Mouse (Mus musculus): Measurements from ENCODE around the gene Stk11. TPM values are rescaled to one million over a fixed set of nuclear protein-coding genes. Genes with fewer than 3 reads are reported as not detected.

The Stk11 gene
- polyA plus RNA-seq, 1 experiment from 2014 or later: 33.5 TPM

- peaks cover 70% of the 10 kb centered on the region for H3K36me3 ChIP-seq (ENCODE audit: control insufficient read depth, insufficient read depth, low read length)
- DNase-seq (ENCODE audit: low spot score): no peak
- H3K4me2 ChIP-seq: no peak overlapping the region
- ATAC-seq (replicated peaks; ENCODE audit: low FRiP score): no peak
- WGBS: 96% methylated on average over 8 of the region's 8 CpGs
- no peak overlapping the region; the same call in 1 of the 2 replicates for H3K27ac ChIP-seq (ENCODE audit: low read depth, low read length)
- no peak overlapping the region for H3K9ac ChIP-seq (ENCODE audit: low read depth, low read length)
- no peaks in the 10 kb centered on the region for H3K9me3 ChIP-seq (ENCODE audit: control insufficient read depth, low read length)
- peaks cover 31% of the 10 kb centered on the region for H3K4me1 ChIP-seq (replicated peaks; ENCODE audit: control insufficient read depth, insufficient read depth, low read length)
- H3K4me3 ChIP-seq (ENCODE audit: low read depth, low read length): no peak overlapping the region
- no peaks in the 10 kb centered on the region for H3K27me3 ChIP-seq (replicated peaks; ENCODE audit: control insufficient read depth, insufficient read depth, low read length)
Measured at GRCm38 (mm10) chr10:80127920-80128319, 12.3 kb downstream of the Stk11 start.

GRCm38 (mm10) chr10:80129846-80130245 lies 14.2 kb downstream of the Stk11 start:
- ATAC-seq (replicated peaks; ENCODE audit: low FRiP score) (no peak), DNase-seq (ENCODE audit: low spot score) (no peak)
- Histone ChIP-seq H3K27ac (ENCODE audit: low read depth, low read length) (no peak overlapping the region), H3K36me3 (ENCODE audit: control insufficient read depth, insufficient read depth, low read length) (peaks cover 63% of the 10 kb centered on the region), H3K4me2 (no peak overlapping the region), H3K4me3 (ENCODE audit: low read depth, low read length) (no peak overlapping the region), H3K9me3 (ENCODE audit: control insufficient read depth, low read length) (no peaks in the 10 kb centered on the region), H3K9ac (ENCODE audit: low read depth, low read length) (no peak overlapping the region), H3K4me1 (replicated peaks; ENCODE audit: control insufficient read depth, insufficient read depth, low read length) (peaks cover 14% of the 10 kb centered on the region), H3K27me3 (replicated peaks; ENCODE audit: control insufficient read depth, insufficient read depth, low read length) (no peaks in the 10 kb centered on the region)
- 91% methylated on average over 9 of the region's 9 CpGs for WGBS

- ATAC-seq (replicated peaks; ENCODE audit: low FRiP score): no peak
- DNase-seq (ENCODE audit: low spot score): no peak
- Histone ChIP-seq H3K4me3 (ENCODE audit: low read depth, low read length) (no peak overlapping the region), H3K9me3 (ENCODE audit: control insufficient read depth, low read length) (no peaks in the 10 kb centered on the region), H3K4me1 (replicated peaks; ENCODE audit: control insufficient read depth, insufficient read depth, low read length) (peaks cover 10% of the 10 kb centered on the region), H3K27ac (ENCODE audit: low read depth, low read length) (no peak overlapping the region), H3K27me3 (replicated peaks; ENCODE audit: control insufficient read depth, insufficient read depth, low read length) (peaks cover 1% of the 10 kb centered on the region), H3K4me2 (no peak overlapping the region; the same call in 1 of the 2 replicates), H3K36me3 (ENCODE audit: control insufficient read depth, insufficient read depth, low read length) (peaks cover 57% of the 10 kb centered on the region), H3K9ac (ENCODE audit: low read depth, low read length) (no peak overlapping the region)
- 77% methylated on average over 18 of the region's 18 CpGs for WGBS
Measured at GRCm38 (mm10) chr10:80130403-80131031, 14.9 kb downstream of the Stk11 start.

GRCm38 (mm10) chr10:80131316-80131951 lies 15.8 kb downstream of the Stk11 start:
- H3K4me1 ChIP-seq (replicated peaks; ENCODE audit: control insufficient read depth, insufficient read depth, low read length): peaks cover 11% of the 10 kb centered on the region
- peak overlapping the region; percentile 27 for H3K4me2 ChIP-seq

GRCm38 (mm10) chr10:80131952-80132350 lies 16.3 kb downstream of the Stk11 start:
- Histone ChIP-seq H3K4me3 (ENCODE audit: low read depth, low read length) (no peak overlapping the region), H3K4me2 (peak overlapping the region; percentile 27), H3K36me3 (ENCODE audit: control insufficient read depth, insufficient read depth, low read length) (peaks cover 42% of the 10 kb centered on the region), H3K9me3 (ENCODE audit: control insufficient read depth, low read length) (no peaks in the 10 kb centered on the region), H3K9ac (ENCODE audit: low read depth, low read length) (no peak overlapping the region), H3K27me3 (replicated peaks; ENCODE audit: control insufficient read depth, insufficient read depth, low read length) (peaks cover 15% of the 10 kb centered on the region), H3K4me1 (replicated peaks; ENCODE audit: control insufficient read depth, insufficient read depth, low read length) (peaks cover 16% of the 10 kb centered on the region), H3K27ac (ENCODE audit: low read depth, low read length) (no peak overlapping the region)
- WGBS: 51% methylated on average over 27 of the region's 27 CpGs
- ATAC-seq (replicated peaks; ENCODE audit: low FRiP score) (no peak), DNase-seq (ENCODE audit: low spot score) (no peak)

More at GRCm38 (mm10) chr10:80131316-80131951, 15.8 kb downstream of the Stk11 start:
- WGBS: 27% methylated on average over 54 of the region's 55 CpGs
- Histone ChIP-seq H3K27me3 (replicated peaks; ENCODE audit: control insufficient read depth, insufficient read depth, low read length) (peaks cover 10% of the 10 kb centered on the region), H3K36me3 (ENCODE audit: control insufficient read depth, insufficient read depth, low read length) (peaks cover 48% of the 10 kb centered on the region), H3K9ac (ENCODE audit: low read depth, low read length) (no peak overlapping the region), H3K4me3 (ENCODE audit: low read depth, low read length) (no peak overlapping the region; the same call in 1 of the 2 replicates), H3K27ac (ENCODE audit: low read depth, low read length) (no peak overlapping the region), H3K9me3 (ENCODE audit: control insufficient read depth, low read length) (no peaks in the 10 kb centered on the region)
- ATAC-seq (replicated peaks; ENCODE audit: low FRiP score) (0 out of 2 replicates have a peak, but pooled peaks have one; percentile 25), DNase-seq (ENCODE audit: low spot score) (no peak)

DNA sequence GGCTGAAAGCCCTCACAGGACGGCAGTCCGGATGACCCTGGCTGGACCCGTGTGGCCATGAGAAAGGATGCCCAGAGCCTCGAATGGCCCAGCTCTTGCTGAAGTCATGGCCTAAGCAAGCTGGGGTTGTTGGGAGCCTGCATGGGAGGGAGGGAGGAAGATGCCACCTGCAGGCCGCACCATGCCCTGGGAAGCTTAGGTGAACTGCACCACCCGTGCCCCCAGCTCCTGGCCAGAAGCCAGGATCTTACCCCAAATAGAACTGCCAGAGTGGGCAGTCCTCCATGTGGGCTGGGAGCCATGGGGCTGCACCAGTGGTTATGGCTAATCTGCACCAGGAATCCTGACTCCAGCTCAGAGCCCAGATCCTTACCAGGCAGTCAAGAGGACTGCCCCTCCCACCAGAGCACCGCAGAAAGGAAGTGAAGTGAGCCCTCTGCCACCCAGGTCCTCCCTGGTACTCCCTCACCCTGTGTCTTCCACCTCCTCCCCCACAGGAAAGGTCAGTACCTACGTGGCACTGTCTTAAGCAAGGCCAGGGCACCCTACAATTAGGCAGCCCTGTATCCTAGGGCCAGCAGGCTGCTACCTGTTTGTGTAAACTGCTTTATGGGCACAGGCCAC lies 17.7 kb downstream of the Stk11 start:
- peaks cover 29% of the 10 kb centered on the region for H3K36me3 ChIP-seq (ENCODE audit: control insufficient read depth, insufficient read depth, low read length)
- H3K9me3 ChIP-seq (ENCODE audit: control insufficient read depth, low read length): no peaks in the 10 kb centered on the region
- ATAC-seq (replicated peaks; ENCODE audit: low FRiP score) (no peak), DNase-seq (ENCODE audit: low spot score) (no peak)
- no peak overlapping the region for H3K9ac ChIP-seq (ENCODE audit: low read depth, low read length)
- H3K27ac ChIP-seq (ENCODE audit: low read depth, low read length): no peak overlapping the region
- no peak overlapping the region for H3K4me3 ChIP-seq (ENCODE audit: low read depth, low read length)
- H3K4me1 ChIP-seq (replicated peaks; ENCODE audit: control insufficient read depth, insufficient read depth, low read length): peaks cover 30% of the 10 kb centered on the region
- 77% methylated on average over 8 of the region's 8 CpGs for WGBS
- peaks cover 27% of the 10 kb centered on the region for H3K27me3 ChIP-seq (replicated peaks; ENCODE audit: control insufficient read depth, insufficient read depth, low read length)
- no peak overlapping the region for H3K4me2 ChIP-seq

- peaks cover 36% of the 10 kb centered on the region for H3K4me1 ChIP-seq (replicated peaks; ENCODE audit: control insufficient read depth, insufficient read depth, low read length)
- H3K4me3 ChIP-seq (ENCODE audit: low read depth, low read length): no peak overlapping the region
- H3K9me3 ChIP-seq (ENCODE audit: control insufficient read depth, low read length): no peaks in the 10 kb centered on the region
- 88% methylated on average over 9 of the region's 9 CpGs for WGBS
- no peak overlapping the region for H3K27ac ChIP-seq (ENCODE audit: low read depth, low read length)
- H3K4me2 ChIP-seq: no peak overlapping the region
- peaks cover 18% of the 10 kb centered on the region; the same call in 1 of the 2 replicates for H3K36me3 ChIP-seq (ENCODE audit: control insufficient read depth, insufficient read depth, low read length)
- no peak for DNase-seq (ENCODE audit: low spot score)
- H3K27me3 ChIP-seq (replicated peaks; ENCODE audit: control insufficient read depth, insufficient read depth, low read length): peaks cover 33% of the 10 kb centered on the region
- no peak for ATAC-seq (replicated peaks; ENCODE audit: low FRiP score)
- H3K9ac ChIP-seq (ENCODE audit: low read depth, low read length): no peak overlapping the region
Measured at GRCm38 (mm10) chr10:80134421-80134820, 18.8 kb downstream of the Stk11 start.

- H3K4me1 ChIP-seq (replicated peaks; ENCODE audit: control insufficient read depth, insufficient read depth, low read length): peaks cover 37% of the 10 kb centered on the region
- H3K4me3 ChIP-seq (ENCODE audit: low read depth, low read length): no peak overlapping the region
- ATAC-seq (replicated peaks; ENCODE audit: low FRiP score) (no peak), DNase-seq (ENCODE audit: low spot score) (no peak)
- peaks cover 34% of the 10 kb centered on the region for H3K27me3 ChIP-seq (replicated peaks; ENCODE audit: control insufficient read depth, insufficient read depth, low read length)
- no peak overlapping the region for H3K9ac ChIP-seq (ENCODE audit: low read depth, low read length)
- WGBS: 82% methylated on average over 10 of the region's 10 CpGs
- H3K27ac ChIP-seq (ENCODE audit: low read depth, low read length): no peak overlapping the region
- H3K9me3 ChIP-seq (ENCODE audit: control insufficient read depth, low read length): no peaks in the 10 kb centered on the region
- peaks cover 11% of the 10 kb centered on the region; the same call in 1 of the 2 replicates for H3K36me3 ChIP-seq (ENCODE audit: control insufficient read depth, insufficient read depth, low read length)
- H3K4me2 ChIP-seq: no peak overlapping the region
Measured at GRCm38 (mm10) chr10:80135161-80135560, 19.6 kb downstream of the Stk11 start.

All from liver, embryonic 11.5 days (tissue).